Mouse (Mus musculus) liver, embryonic 11.5 days (tissue): ENCODE measurements around the gene Spryd3. TPM values are rescaled to one million over a fixed set of nuclear protein-coding genes. Genes with fewer than 3 reads are reported as not detected.
A peak's percentile ranks its signal among the peaks of the same experiment; 100 is the strongest.

Experiments used
- ATAC-seq: fragments of 200-750 bp; cut with Nextera tagmentation; replicated peaks from 2 replicates; pipeline ENCODE4 v1.8.0; 2017; ENCODE audit warnings: moderate number of reproducible peaks, mild to moderate bottlenecking, moderate TSS enrichment, moderate library complexity; ENCODE audit not compliant: low FRiP score
- DNase-seq: peaks from one replicate; pipeline ENCODE4 v3.0.0-alpha.2; 2017; ENCODE audit warnings: low spot score
- H3K27ac ChIP-seq: fragments of 300-500 bp; sonication (generic); 2 replicates; pipeline ENCODE4 v1.5.1; 2014; ENCODE audit warnings: mild to moderate bottlenecking, low read depth, low read length, control low read depth
- H3K27me3 ChIP-seq: fragments of 300-500 bp; sonication (generic); replicated peaks from 2 replicates; pipeline ENCODE4 v1.6.1; 2014; ENCODE audit warnings: low read length, mixed read lengths; ENCODE audit not compliant: control insufficient read depth, insufficient read depth
- H3K36me3 ChIP-seq: fragments of 300-500 bp; sonication (generic); 2 replicates; pipeline ENCODE4 v1.6.1; 2014; ENCODE audit warnings: mild to moderate bottlenecking, low read length, moderate library complexity, mixed read lengths; ENCODE audit not compliant: control insufficient read depth, insufficient read depth
- H3K4me1 ChIP-seq: fragments of 300-500 bp; sonication (generic); replicated peaks from 2 replicates; pipeline ENCODE4 v1.6.1; 2014; ENCODE audit warnings: low read length, mixed read lengths; ENCODE audit not compliant: control insufficient read depth, insufficient read depth
- H3K4me2 ChIP-seq: fragments of 300-500 bp; sonication (generic); 2 replicates; pipeline ENCODE4 v1.6.1; 2014; ENCODE audit warnings: mild to moderate bottlenecking, control low read depth, moderate library complexity
- H3K4me3 ChIP-seq: fragments of 300-500 bp; sonication (generic); 2 replicates; pipeline ENCODE4 v1.5.1; 2014; ENCODE audit warnings: low read depth, low read length, control low read depth
- H3K9ac ChIP-seq: fragments of 300-500 bp; sonication (generic); 2 replicates; pipeline ENCODE4 v1.6.1; 2014; ENCODE audit warnings: low read depth, low read length, control low read depth
- H3K9me3 ChIP-seq: fragments of 300-500 bp; sonication (generic); 2 replicates; pipeline ENCODE4 v1.6.1; 2016; ENCODE audit warnings: low read length, inconsistent platforms, mixed read lengths; ENCODE audit not compliant: control insufficient read depth
- WGBS: fragments of 180-500 bp; shearing (Covaris S2); extraction: QIAGEN DNeasy Blood & Tissue Kit; methylation state at CpG from one replicate; pipeline ENCODE4 v1.1.7; 2014; 5-methylcytosine and 5-hydroxymethylcytosine counted together
- polyA plus RNA-seq: library from polyadenylated mRNA; unstranded; fragments of >200 nt; fragmentation: Nextera tagmentation; extraction: Ambion mirVana; gene quantifications from 2 replicates; pipeline ENCODE4 v1.2.1, GENCODE M21; 2014

The Spryd3 gene
- polyA plus RNA-seq, 1 experiment from 2014 or later, result 15.1 TPM

GRCm38 (mm10) chr15:102119831-102120170 is 16.2 kb downstream of the Spryd3 start:
- ATAC-seq, result no peak
- no peak overlapping the region for H3K27ac ChIP-seq
- no peak overlapping the region for H3K4me2 ChIP-seq
- no peak overlapping the region for H3K4me3 ChIP-seq
- H3K9me3 ChIP-seq, result no peaks in the 10 kb centered on the region
- H3K36me3 ChIP-seq, result peaks cover 26% of the 10 kb centered on the region
- peaks cover 3% of the 10 kb centered on the region; the same call in 1 of the 2 replicates for H3K4me1 ChIP-seq
- H3K27me3 ChIP-seq, result no peaks in the 10 kb centered on the region
- no peak overlapping the region for H3K9ac ChIP-seq
- no peak for DNase-seq
- 77% methylated on average over 2 of the region's 2 CpGs for WGBS

GRCm38 (mm10) chr15:102119121-102119830 is 16.8 kb downstream of the Spryd3 start:
- H3K4me3 ChIP-seq, result no peak overlapping the region
- peaks cover 3% of the 10 kb centered on the region; the same call in 1 of the 2 replicates for H3K4me1 ChIP-seq
- no peak for DNase-seq
- peaks cover 26% of the 10 kb centered on the region for H3K36me3 ChIP-seq
- H3K27me3 ChIP-seq, result no peaks in the 10 kb centered on the region
- no peak overlapping the region for H3K9ac ChIP-seq
- no peak overlapping the region for H3K4me2 ChIP-seq
- 76% methylated on average over 8 of the region's 8 CpGs for WGBS
- no peak overlapping the region for H3K27ac ChIP-seq
- ATAC-seq, result no peak
- no peaks in the 10 kb centered on the region for H3K9me3 ChIP-seq

DNA sequence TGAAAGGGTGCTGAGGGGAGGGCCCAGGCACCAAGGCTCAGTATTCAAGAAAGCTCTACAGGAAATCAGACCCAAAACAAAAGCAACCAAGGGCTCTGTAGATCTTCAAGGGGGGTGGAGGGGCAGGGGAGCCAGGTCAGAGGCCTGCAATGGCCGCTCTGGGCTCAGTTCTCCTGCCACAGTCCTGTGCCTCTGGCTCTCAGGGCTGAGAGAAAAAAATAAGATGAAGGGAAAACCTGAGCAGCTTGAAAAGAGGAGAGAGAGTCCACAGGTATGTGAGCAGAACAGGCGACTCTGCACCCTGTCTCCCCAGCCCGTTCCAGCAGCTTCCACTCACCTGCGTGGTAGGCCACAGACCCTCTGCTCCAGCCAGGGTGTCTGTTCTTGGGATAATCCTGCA is 17.4 kb downstream of the Spryd3 start:
- Histone ChIP-seq H3K4me2 (no peak overlapping the region), H3K36me3 (peaks cover 26% of the 10 kb centered on the region)

GRCm38 (mm10) chr15:102117461-102118443 is 18.3 kb downstream of the Spryd3 start:
- WGBS, result 86% methylated on average over 19 of the region's 19 CpGs
- no peak for DNase-seq
- H3K9me3 ChIP-seq, result no peaks in the 10 kb centered on the region
- no peak overlapping the region for H3K9ac ChIP-seq
- no peak overlapping the region for H3K4me3 ChIP-seq
- no peak for ATAC-seq
- no peak overlapping the region for H3K27ac ChIP-seq
- peaks cover 3% of the 10 kb centered on the region; the same call in 1 of the 2 replicates for H3K4me1 ChIP-seq
- no peak overlapping the region for H3K4me2 ChIP-seq
- no peaks in the 10 kb centered on the region for H3K27me3 ChIP-seq
- H3K36me3 ChIP-seq, result peaks cover 28% of the 10 kb centered on the region

More for the DNA sequence above, 17.4 kb downstream of the Spryd3 start:
- H3K27me3 ChIP-seq, result no peaks in the 10 kb centered on the region
- 81% methylated on average over 4 of the region's 4 CpGs for WGBS
- H3K9me3 ChIP-seq, result no peaks in the 10 kb centered on the region
- H3K9ac ChIP-seq, result no peak overlapping the region
- H3K4me3 ChIP-seq, result no peak overlapping the region
- peaks cover 3% of the 10 kb centered on the region; the same call in 1 of the 2 replicates for H3K4me1 ChIP-seq
- DNase-seq (no peak), ATAC-seq (no peak)
- H3K27ac ChIP-seq, result no peak overlapping the region

DNA sequence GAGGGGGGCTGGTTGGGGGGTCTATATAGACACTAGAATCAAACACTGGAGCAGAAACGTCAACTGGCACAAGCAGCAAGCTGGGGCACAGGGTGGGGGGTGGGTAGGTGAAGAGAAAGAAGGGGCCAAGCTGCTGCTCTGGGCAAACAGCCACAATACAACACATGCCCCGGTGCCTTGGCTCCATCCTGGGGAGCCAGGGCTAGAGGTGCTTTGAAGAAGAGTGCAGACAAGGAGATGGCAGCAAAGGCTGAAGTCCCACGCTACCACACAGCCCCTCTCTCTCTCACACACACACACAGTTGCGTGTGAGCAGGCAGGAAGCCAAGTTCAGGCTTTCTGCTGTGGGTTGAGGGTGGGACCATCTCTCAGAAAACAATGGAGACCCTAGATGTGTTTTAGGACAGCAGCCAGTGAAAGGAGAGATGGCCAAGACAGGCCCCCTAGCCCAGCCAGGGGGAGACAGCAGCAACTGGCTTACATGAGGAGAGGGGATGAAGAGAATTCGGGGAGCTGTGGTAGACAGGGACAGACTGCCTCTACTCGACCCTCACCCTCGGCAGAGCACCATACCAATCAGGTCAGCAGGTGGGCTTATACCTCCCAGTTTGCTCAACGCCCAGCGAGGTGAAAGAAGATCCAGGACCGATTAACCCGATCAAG is 19.1 kb downstream of the Spryd3 start:
- Histone ChIP-seq H3K36me3 (peaks cover 28% of the 10 kb centered on the region), H3K4me1 (peaks cover 3% of the 10 kb centered on the region; the same call in 1 of the 2 replicates), H3K9ac (no peak overlapping the region), H3K27ac (no peak overlapping the region), H3K9me3 (no peaks in the 10 kb centered on the region), H3K27me3 (no peaks in the 10 kb centered on the region), H3K4me2 (no peak overlapping the region), H3K4me3 (no peak overlapping the region)
- ATAC-seq, result no peak
- no peak for DNase-seq
- WGBS, result 83% methylated on average over 11 of the region's 11 CpGs

DNA sequence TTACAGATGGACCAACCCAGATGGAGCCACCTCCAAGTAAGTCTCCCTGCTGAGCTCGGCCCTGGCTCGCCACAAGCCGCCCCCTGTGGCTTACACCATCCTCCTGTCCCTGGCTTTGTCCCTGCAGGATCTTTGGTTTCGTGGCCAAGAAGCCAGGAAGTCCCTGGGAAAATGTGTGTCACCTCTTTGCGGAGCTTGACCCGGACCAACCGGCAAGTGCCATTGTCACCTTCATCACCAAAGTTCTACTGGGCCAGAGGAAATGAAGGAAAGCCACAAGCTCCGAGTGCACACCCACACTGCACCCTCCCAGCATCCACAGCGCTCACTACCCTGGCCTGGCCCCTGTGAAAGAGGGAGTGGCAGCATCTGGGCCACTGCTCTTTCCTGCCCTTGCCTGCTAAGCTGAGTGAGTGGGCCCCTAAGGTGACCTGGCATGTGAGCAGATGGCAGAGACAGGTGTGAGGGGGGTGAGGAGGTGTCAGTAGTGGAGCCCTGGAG is 20.3 kb downstream of the Spryd3 start:
- H3K4me2 ChIP-seq, result no peak overlapping the region
- no peak overlapping the region for H3K9ac ChIP-seq
- H3K4me1 ChIP-seq, result peaks cover 3% of the 10 kb centered on the region; the same call in 1 of the 2 replicates
- H3K36me3 ChIP-seq, result peaks cover 27% of the 10 kb centered on the region
- no peak overlapping the region for H3K27ac ChIP-seq
- ATAC-seq, result 0 out of 2 replicates have a peak, but pooled peaks have one; percentile 38
- DNase-seq, result no peak
- no peaks in the 10 kb centered on the region for H3K27me3 ChIP-seq
- WGBS, result 68% methylated on average over 9 of the region's 9 CpGs
- H3K4me3 ChIP-seq, result no peak overlapping the region
- no peaks in the 10 kb centered on the region for H3K9me3 ChIP-seq

DNA sequence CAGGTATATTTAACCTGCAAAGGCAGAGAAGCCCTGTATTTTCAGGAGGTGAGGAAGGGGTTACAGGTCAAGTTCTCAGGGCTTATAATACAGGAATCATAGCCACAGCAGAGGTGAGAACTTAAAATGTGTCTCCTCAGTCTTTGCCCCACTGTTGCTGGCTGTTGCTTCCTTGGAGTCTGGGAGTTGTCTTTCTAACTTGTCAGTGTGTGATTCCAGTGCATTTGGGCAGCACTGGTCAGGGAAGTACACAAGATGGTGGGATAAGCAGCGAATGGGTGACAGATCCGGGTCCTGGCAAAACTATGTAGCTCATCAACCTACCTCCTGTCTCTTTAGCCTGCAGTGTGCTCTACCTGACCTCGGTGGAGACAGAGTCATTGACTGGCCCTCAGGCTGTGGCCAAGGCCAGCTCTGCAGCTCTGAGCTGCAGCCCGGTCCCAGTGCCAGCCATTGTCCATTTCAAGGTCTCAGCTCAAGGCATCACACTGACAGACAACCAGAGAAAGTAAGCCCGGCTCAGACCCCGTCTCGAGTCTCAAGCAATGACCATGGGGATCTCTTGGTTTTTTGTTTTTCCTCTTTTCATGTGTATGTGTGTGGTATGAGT is 21.3 kb downstream of the Spryd3 start:
- H3K4me1 ChIP-seq, result peaks cover 3% of the 10 kb centered on the region; the same call in 1 of the 2 replicates
- H3K4me3 ChIP-seq, result no peak overlapping the region
- no peaks in the 10 kb centered on the region for H3K9me3 ChIP-seq
- H3K27ac ChIP-seq, result no peak overlapping the region
- no peak for ATAC-seq
- WGBS, result 86% methylated on average over 7 of the region's 7 CpGs
- H3K36me3 ChIP-seq, result peaks cover 29% of the 10 kb centered on the region; the same call in 1 of the 2 replicates
- no peaks in the 10 kb centered on the region for H3K27me3 ChIP-seq
- DNase-seq, result no peak
- H3K9ac ChIP-seq, result no peak overlapping the region
- H3K4me2 ChIP-seq, result no peak overlapping the region

DNA sequence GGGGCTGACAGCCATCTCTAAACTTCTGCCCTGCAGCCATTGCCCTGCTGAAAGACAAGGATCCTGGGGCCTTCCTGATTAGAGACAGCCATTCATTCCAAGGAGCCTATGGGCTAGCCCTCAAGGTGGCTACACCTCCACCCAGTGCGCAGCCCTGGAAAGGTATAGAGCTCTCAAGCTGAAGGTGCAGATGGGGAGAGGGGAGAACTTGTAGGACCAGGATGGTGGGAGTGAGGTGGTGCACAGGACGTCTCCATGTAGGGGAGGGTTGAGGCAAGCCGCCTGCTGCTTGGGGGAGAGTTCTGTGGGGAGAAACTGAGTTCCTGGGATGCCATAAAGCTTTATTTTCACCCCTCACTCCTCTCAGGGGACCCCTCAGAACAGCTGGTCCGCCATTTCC is 22.4 kb downstream of the Spryd3 start:
- peaks cover 22% of the 10 kb centered on the region; the same call in 1 of the 2 replicates for H3K36me3 ChIP-seq
- H3K9me3 ChIP-seq, result no peaks in the 10 kb centered on the region
- H3K4me1 ChIP-seq, result peaks cover 3% of the 10 kb centered on the region; the same call in 1 of the 2 replicates
- H3K4me2 ChIP-seq, result no peak overlapping the region
- no peak overlapping the region for H3K27ac ChIP-seq
- H3K9ac ChIP-seq, result no peak overlapping the region
- ATAC-seq (no peak), DNase-seq (no peak)
- H3K27me3 ChIP-seq, result no peaks in the 10 kb centered on the region
- H3K4me3 ChIP-seq, result no peak overlapping the region
- WGBS, result 78% methylated on average over 4 of the region's 4 CpGs
